ENCODE assay signal across 23 mouse cellular contexts in genomic region chr11:106157154-106157553, GRCm38 (mm10). TPM values are rescaled to one million over a fixed set of nuclear protein-coding genes. Genes with fewer than 3 reads are reported as not detected.
A peak's percentile ranks its signal among the peaks of the same experiment; 100 is the strongest.
DNase-seq lines count a peak whose midpoint lies in the region; ATAC-seq lines count a peak whose summit lies in the region.
"Had no signal": no experiment of that assay in that cellular context is flagged by ENCODE, and none has a peak within 500 bp of the region (broad histone marks: within the 10 kb centered on the region; RNA-seq: fewer than 3 reads in every experiment).

No protein-coding gene starts in this region.

- no peaks in the 10 kb centered on the region for H3K27me3 ChIP-seq in embryonic facial prominence, embryonic 13.5 days
- H3K27me3 ChIP-seq: hindbrain, embryonic 15.5 days; limb, embryonic 12.5 days; Patski had no signal

- 88% methylated on average over 7 of the region's 7 CpGs for WGBS in embryonic facial prominence, embryonic 13.5 days

- no peak overlapping the region for H3K4me2 ChIP-seq in embryonic facial prominence, embryonic 13.5 days
- H3K4me2 ChIP-seq: hindbrain, embryonic 15.5 days had no signal

- intact Hi-C loops in heart, postnatal 36 days (cut with DNase I) = no loop called here

- H3K4me3 ChIP-seq in embryonic facial prominence, embryonic 13.5 days = no peak overlapping the region
- H3K4me3 ChIP-seq: hindbrain, embryonic 15.5 days; limb, embryonic 12.5 days; megakaryocyte, embryonic 14.5 days had no signal

- peak overlapping the region; percentile 33; the same call in 1 of the 2 replicates for H3K27ac ChIP-seq in embryonic facial prominence, embryonic 13.5 days
- H3K27ac ChIP-seq: hindbrain, embryonic 15.5 days; kidney, postnatal 0 days; liver, embryonic 14.5 days had no signal

- ATAC-seq in embryonic facial prominence, embryonic 13.5 days (ENCODE audit: insufficient number of reproducible peaks, insufficient read depth, low FRiP score, low TSS enrichment, low read depth) = no peak
- ATAC-seq: intestine, embryonic 16.5 days; Patski had no signal

- peaks cover 52% of the 10 kb centered on the region for H3K4me1 ChIP-seq in embryonic facial prominence, embryonic 13.5 days

- 0 out of 2 replicates have a peak overlapping the region, but pooled peaks have one; percentile 41 for H3K9ac ChIP-seq in embryonic facial prominence, embryonic 13.5 days
- H3K9ac ChIP-seq: hindbrain, embryonic 15.5 days; limb, embryonic 12.5 days; liver, embryonic 14.5 days had no signal

- peak; percentile 89 for DNase-seq in heart, adult 11 months
- no peak for DNase-seq in heart, postnatal 36 days
- peak; percentile 3 to 14 for DNase-seq in spleen, adult 18-20 months
- no peak for DNase-seq in spleen, postnatal 36 days (ENCODE audit: low spot score in 2 of 2)
- no peak for DNase-seq in right cerebral cortex, postnatal 25 days
- no peak for DNase-seq in kidney, adult 8-10 months
- DNase-seq: cerebellum, adult 11 months; cerebellum, postnatal 14 days; gastrocnemius, postnatal 14 days; lung, postnatal 14 days; right cerebral cortex, adult 18-20 months; thymus, postnatal 4 days had no signal

- no peaks in the 10 kb centered on the region for H3K9me3 ChIP-seq in embryonic facial prominence, embryonic 13.5 days
- H3K9me3 ChIP-seq: hindbrain, embryonic 15.5 days; limb, embryonic 12.5 days; megakaryocyte, embryonic 14.5 days had no signal

- H3K36me3 ChIP-seq in embryonic facial prominence, embryonic 13.5 days = peaks cover 62% of the 10 kb centered on the region

RNA-seq across cellular contexts. Expression of gene Gm10840, which starts 3.5 kb away (rescaled TPM):
- total RNA-seq in heart, postnatal 36 days (2021) = not detected
- not detected in 2 replicates for polyA plus RNA-seq in embryonic facial prominence, embryonic 13.5 days (2015; fragmentation: Nextera tagmentation; extraction: Ambion mirVana)
- total RNA-seq: gastrocnemius, postnatal 14 days; monocyte, adult 5-6 weeks had no signal
- polyA plus RNA-seq: embryonic facial prominence, embryonic 11.5 days; heart, postnatal 0 days; intestine, embryonic 16.5 days; kidney, postnatal 0 days; limb, embryonic 12.5 days; liver, embryonic 14.5 days; Patski had no signal

RNA-seq across cellular contexts. Expression of gene Limd2, which starts 3.5 kb away (rescaled TPM):
- 1 to 10 TPM; 4.2 to 4.8 TPM for total RNA-seq in heart, postnatal 36 days (2021)
- 367 and 452 TPM in 2 replicates for polyA plus RNA-seq in embryonic facial prominence, embryonic 13.5 days (2015; fragmentation: Nextera tagmentation; extraction: Ambion mirVana)

RNA-seq across cellular contexts. Expression of gene Strada, which starts 44.8 kb away (rescaled TPM):
- total RNA-seq in heart, postnatal 36 days (2021) = 1 to 10 TPM; 7.2 to 8.2 TPM
- 34.8 and 35.8 TPM in 2 replicates for polyA plus RNA-seq in embryonic facial prominence, embryonic 13.5 days (2015; fragmentation: Nextera tagmentation; extraction: Ambion mirVana)

RNA-seq across cellular contexts. Expression of gene Ccdc47, which starts 59.0 kb away (rescaled TPM):
- 10 to 100 TPM; 72.5 to 82.4 TPM for total RNA-seq in heart, postnatal 36 days (2021)
- 81.4 and 93.3 TPM in 2 replicates for polyA plus RNA-seq in embryonic facial prominence, embryonic 13.5 days (2015; fragmentation: Nextera tagmentation; extraction: Ambion mirVana)

RNA-seq across cellular contexts. Expression of gene Ddx42, which starts 59.6 kb away (rescaled TPM):
- total RNA-seq in heart, postnatal 36 days (2021) = 10 to 100 TPM; 26.5 to 28.7 TPM
- polyA plus RNA-seq in embryonic facial prominence, embryonic 13.5 days (2015; fragmentation: Nextera tagmentation; extraction: Ambion mirVana) = 81.2 and 90.4 TPM in 2 replicates

Comparison
In these comparisons a context has a peak if more than half of its experiments do, and no peak if none do; other contexts are left out.
1. DNase-seq: peak in heart, adult 11 months (single experiment) and spleen, adult 18-20 months (2 of 2); none in heart, postnatal 36 days (0 of 2), spleen, postnatal 36 days (0 of 2), right cerebral cortex, postnatal 25 days (single experiment) and kidney, adult 8-10 months (0 of 2).